Mouse (Mus musculus) activated CD4-positive, CD25-positive, alpha-beta regulatory T cell, adult 4 months (primary cell): ENCODE measurements around the gene Igflr1. TPM values are rescaled to one million over a fixed set of nuclear protein-coding genes. Genes with fewer than 3 reads are reported as not detected.

Experiments
- ATAC-seq: one replicate; pipeline ENCODE4 v1.8.0; 2017
- polyA plus RNA-seq, 2 experiments: library from polyadenylated mRNA; unstranded; fragments of 100-300 nt; shearing (Covaris generic); gene quantifications; one replicate each; pipeline ENCODE4 v1.2.1; 2017

Gene Igflr1
- polyA plus RNA-seq, 2 experiments from 2014 or later: 162 to 234 TPM

GRCm38 (mm10) chr7:30613529-30614112, 48.4 kb downstream of the Igflr1 start:
- peak; percentile 65 for ATAC-seq

DNA sequence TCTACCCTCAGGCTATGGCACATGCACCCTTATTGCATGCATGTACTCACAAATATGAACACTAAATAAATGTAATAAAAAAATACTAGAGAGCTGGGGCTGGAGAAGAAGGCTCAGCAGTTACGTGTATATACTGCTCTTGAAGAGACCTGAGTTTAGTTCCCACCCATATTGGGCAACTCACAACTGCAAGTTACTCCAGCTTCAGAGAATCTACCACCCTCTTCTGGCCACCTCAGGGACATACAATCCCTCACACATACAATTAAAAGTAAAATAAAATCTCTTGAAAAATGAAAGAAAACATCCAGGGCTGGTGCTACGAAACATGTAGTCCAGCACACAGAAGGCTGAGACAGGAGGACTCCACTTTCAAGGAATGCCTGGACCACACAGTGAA, 49.2 kb downstream of the Igflr1 start:
- ATAC-seq: no peak

GRCm38 (mm10) chr7:30615049-30615760, 50.0 kb downstream of the Igflr1 start:
- ATAC-seq: no peak

Other genes with a start within 250 kb of the Igflr1 start
- not detected for gene E130208F15Rik, start 243.7 kb upstream of the Igflr1 start, polyA plus RNA-seq
- gene Sdhaf1, start 241.5 kb upstream of the Igflr1 start, polyA plus RNA-seq: 1 to 10 TPM; 4.2 to 8.5 TPM
- not detected for gene Lrfn3, start 202.7 kb upstream of the Igflr1 start, polyA plus RNA-seq
- gene Tyrobp, start 151.7 kb upstream of the Igflr1 start, polyA plus RNA-seq: 1 to 10 TPM in 1 of 2 experiments, not detected in 1; 8.1 TPM
- 100 to 1,000 TPM; 433 to 632 TPM for gene Hcst, start 145.6 kb upstream of the Igflr1 start, polyA plus RNA-seq
- gene Nfkbid, start 143.7 kb upstream of the Igflr1 start, polyA plus RNA-seq: 10 to 100 TPM; 36.5 to 41.2 TPM
- gene Aplp1, start 119.9 kb upstream of the Igflr1 start, polyA plus RNA-seq: 1 to 10 TPM; 3.0 to 4.3 TPM
- not detected for gene Kirrel2, start 107.7 kb upstream of the Igflr1 start, polyA plus RNA-seq
- gene Nphs1, start 107.1 kb upstream of the Igflr1 start, polyA plus RNA-seq: under 1 TPM in 1 of 2 experiments, not detected in 1; 0.24 TPM
- gene Prodh2, start 71.8 kb upstream of the Igflr1 start, polyA plus RNA-seq: not detected
- 1 to 10 TPM; 1.0 to 1.1 TPM for gene Arhgap33, start 30.4 kb upstream of the Igflr1 start, polyA plus RNA-seq
- gene Hspb6, start 13.2 kb upstream of the Igflr1 start, polyA plus RNA-seq: 1 to 10 TPM; 1.8 to 2.5 TPM
- 1 to 10 TPM; 2.5 to 4.8 TPM for gene Proser3, start 13.1 kb upstream of the Igflr1 start, polyA plus RNA-seq
- gene Lin37, start 5.6 kb upstream of the Igflr1 start, polyA plus RNA-seq: 100 to 1,000 TPM in 1 of 2 experiments, 10 to 100 TPM in 1; 93.6 to 106 TPM
- gene U2af1l4, start 2.1 kb upstream of the Igflr1 start, polyA plus RNA-seq: 10 to 100 TPM; 55.1 to 58.9 TPM
- gene Gm49396, start 2.1 kb upstream of the Igflr1 start, polyA plus RNA-seq: 10 to 100 TPM; 57.9 to 60.0 TPM
- 100 to 1,000 TPM; 279 to 335 TPM for gene Psenen, start 1.8 kb upstream of the Igflr1 start, polyA plus RNA-seq
- 10 to 100 TPM; 14.9 to 16.9 TPM for gene Kmt2b, start 23.3 kb downstream of the Igflr1 start, polyA plus RNA-seq
- 10 to 100 TPM; 15.8 to 19.7 TPM for gene Zbtb32, start 33.5 kb downstream of the Igflr1 start, polyA plus RNA-seq
- 1 to 10 TPM; 2.2 to 3.3 TPM for gene Upk1a, start 47.4 kb downstream of the Igflr1 start, polyA plus RNA-seq
- gene Cox6b1, start 60.7 kb downstream of the Igflr1 start, polyA plus RNA-seq: 100 to 1,000 TPM; 421 to 746 TPM
- not detected for gene Etv2, start 70.4 kb downstream of the Igflr1 start, polyA plus RNA-seq
- 10 to 100 TPM; 25.6 to 37.9 TPM for gene Rbm42, start 84.9 kb downstream of the Igflr1 start, polyA plus RNA-seq
- 10 to 100 TPM; 20.0 to 20.4 TPM for gene Haus5, start 99.6 kb downstream of the Igflr1 start, polyA plus RNA-seq
- not detected for gene Pmis2, start 106.2 kb downstream of the Igflr1 start, polyA plus RNA-seq
- gene 2200002J24Rik, start 133.5 kb downstream of the Igflr1 start, polyA plus RNA-seq: not detected
- gene Atp4a, start 146.8 kb downstream of the Igflr1 start, polyA plus RNA-seq: not detected
- gene Tmem147, start 164.1 kb downstream of the Igflr1 start, polyA plus RNA-seq: 10 to 100 TPM; 46.6 to 48.1 TPM
- gene Gapdhs, start 178.3 kb downstream of the Igflr1 start, polyA plus RNA-seq: not detected
- under 1 TPM in 1 of 2 experiments, not detected in 1; 0.69 TPM for gene Sbsn, start 186.0 kb downstream of the Igflr1 start, polyA plus RNA-seq
- gene Dmkn, start 198.3 kb downstream of the Igflr1 start, polyA plus RNA-seq: under 1 TPM in 1 of 2 experiments, not detected in 1; 0.17 TPM
- gene Krtdap, start 222.5 kb downstream of the Igflr1 start, polyA plus RNA-seq: not detected